24 mouse cellular contexts compared by ENCODE assay signal in genomic region chr1:18512764-18513163, GRCm38 (mm10).
"Had no signal": no experiment of that assay in that cellular context is flagged by ENCODE, and none has a peak within 500 bp of the region (broad histone marks: within the 10 kb centered on the region; RNA-seq: fewer than 3 reads in every experiment).

No protein-coding gene starts in this region.

- H3K4me1 ChIP-seq: heart, embryonic 13.5 days; heart, embryonic 15.5 days; hindbrain, embryonic 13.5 days; hindbrain, embryonic 15.5 days; limb, embryonic 10.5 days; limb, embryonic 12.5 days had no signal

- H3K27me3 ChIP-seq: heart, embryonic 13.5 days; heart, embryonic 15.5 days; hindbrain, embryonic 13.5 days; hindbrain, embryonic 15.5 days; limb, embryonic 12.5 days had no signal

- DNase-seq: gastrocnemius, postnatal 14 days; gastrocnemius, postnatal 36 days; heart, adult 11 months; heart, adult 2 months; heart, postnatal 14 days; heart, postnatal 36 days; kidney, adult 11 months; kidney, adult 8-10 months; kidney, postnatal 10 days; kidney, postnatal 25 days; kidney, postnatal 4 days; liver had no signal

- H3K4me3 ChIP-seq: heart, adult 2 months; heart, embryonic 13.5 days; heart, embryonic 15.5 days; hindbrain, embryonic 13.5 days; hindbrain, embryonic 15.5 days; layer of hippocampus, adult 2 months; left cerebral cortex, adult 2 months; limb, embryonic 10.5 days; limb, embryonic 12.5 days had no signal

- ATAC-seq: hindbrain, postnatal 0 days; intestine, embryonic 16.5 days had no signal

- H3K27ac ChIP-seq: heart, adult 2 months; heart, embryonic 13.5 days; heart, embryonic 15.5 days; hindbrain, embryonic 13.5 days; hindbrain, embryonic 15.5 days; hindbrain, postnatal 0 days; layer of hippocampus, adult 2 months; left cerebral cortex, adult 2 months; limb, embryonic 10.5 days; limb, embryonic 12.5 days had no signal

- H3K9me3 ChIP-seq: heart, embryonic 13.5 days; heart, embryonic 15.5 days; hindbrain, embryonic 13.5 days; hindbrain, embryonic 15.5 days; limb, embryonic 10.5 days; limb, embryonic 12.5 days had no signal

- H3K4me2 ChIP-seq: heart, embryonic 11.5 days; heart, embryonic 13.5 days; heart, embryonic 15.5 days; hindbrain, embryonic 13.5 days; hindbrain, embryonic 15.5 days; limb, embryonic 12.5 days; liver, embryonic 11.5 days had no signal

- H3K9ac ChIP-seq: heart, embryonic 13.5 days; heart, embryonic 15.5 days; hindbrain, embryonic 13.5 days; hindbrain, embryonic 15.5 days; limb, embryonic 12.5 days had no signal

- H3K36me3 ChIP-seq: heart, embryonic 13.5 days; heart, embryonic 15.5 days; hindbrain, embryonic 13.5 days; hindbrain, embryonic 15.5 days; limb, embryonic 10.5 days; limb, embryonic 12.5 days had no signal
